Mouse (Mus musculus): ENCODE data around the gene Sfxn5. TPM values are rescaled to one million over a fixed set of nuclear protein-coding genes. Genes with fewer than 3 reads are reported as not detected.

Sfxn5 gene
- polyA plus RNA-seq, 1 experiment from 2014 or later: 6.7 TPM

DNA sequence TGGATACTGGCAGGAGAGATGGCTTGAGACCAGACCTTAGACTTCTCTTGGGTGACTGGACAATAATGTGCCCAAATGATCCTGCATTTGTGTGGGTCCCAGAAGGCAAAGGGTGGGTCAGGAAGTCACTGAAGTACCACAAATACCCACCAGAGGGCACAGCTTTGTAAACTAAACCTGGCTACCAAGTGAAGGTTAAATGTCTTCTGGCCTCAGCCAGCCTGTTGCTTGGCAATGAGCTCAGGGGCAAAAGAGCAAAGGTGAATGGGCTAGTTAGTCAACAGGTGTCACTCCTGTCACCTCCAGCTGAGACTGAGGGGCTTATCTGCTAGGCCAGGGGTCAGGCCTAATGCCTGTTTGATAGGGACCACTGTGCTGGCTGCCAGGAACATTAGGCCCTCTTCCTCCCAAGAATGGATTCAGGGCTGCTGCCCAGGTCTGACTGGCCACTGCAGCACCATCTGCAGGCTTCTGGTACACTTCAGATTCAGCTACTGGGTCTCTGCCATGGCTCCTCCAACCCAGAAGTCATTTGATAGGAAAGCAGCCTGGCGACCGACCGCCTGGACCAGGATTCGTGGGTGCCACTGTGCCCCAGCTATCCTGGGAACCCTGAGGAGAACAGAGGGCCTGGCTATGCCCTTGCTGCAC is 70.2 kb downstream of the Sfxn5 start:
- Histone ChIP-seq H3K4me2 (replicated peaks) (no peak overlapping the region), H3K4me3 (replicated peaks) (no peak overlapping the region), H3K27me3 (replicated peaks) (no peaks in the 10 kb centered on the region), H3K9me3 (no peaks in the 10 kb centered on the region), H3K27ac (no peak overlapping the region), H3K4me1 (replicated peaks) (0 out of 2 replicates have a peak, but pooled peaks cover 2% of the 10 kb centered on the region), H3K9ac (no peak overlapping the region), H3K36me3 (no peaks in the 10 kb centered on the region)
- 96% methylated on average over 4 of the region's 4 CpGs for WGBS
- 0 out of 2 replicates have a peak, but pooled peaks have one; percentile 30 for ATAC-seq

DNA sequence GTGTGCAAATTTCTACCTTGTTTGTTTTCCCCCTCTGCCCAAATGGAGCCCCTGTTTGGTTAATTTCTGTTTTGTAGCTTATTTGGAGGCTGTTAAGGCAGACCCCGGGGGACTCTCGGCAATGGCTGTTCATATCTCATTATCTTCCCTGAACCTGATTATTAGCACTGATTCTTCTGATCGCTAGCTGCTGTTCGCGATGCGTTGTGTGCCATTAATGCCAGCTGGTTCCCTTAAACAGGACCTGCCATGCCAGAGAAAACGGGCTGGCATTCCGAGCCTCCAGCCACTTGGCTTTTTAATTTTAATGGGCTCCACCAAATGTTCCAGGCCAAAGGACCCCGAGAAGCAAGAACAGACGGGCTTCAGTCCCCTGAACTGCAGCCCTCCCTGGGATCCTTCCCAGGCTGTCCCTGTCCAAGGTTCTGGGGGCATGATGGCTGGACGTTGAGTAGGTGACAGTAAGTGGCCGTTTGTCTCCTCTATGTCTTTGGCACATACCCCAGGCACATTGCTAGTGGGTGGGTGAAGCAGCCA is 74.1 kb downstream of the Sfxn5 start:
- H3K27ac ChIP-seq: no peak overlapping the region
- no peak overlapping the region for H3K4me2 ChIP-seq (replicated peaks)
- H3K9me3 ChIP-seq: no peaks in the 10 kb centered on the region
- no peaks in the 10 kb centered on the region for H3K4me1 ChIP-seq (replicated peaks)
- H3K4me3 ChIP-seq (replicated peaks): no peak overlapping the region
- no peak overlapping the region for H3K9ac ChIP-seq
- no peaks in the 10 kb centered on the region for H3K36me3 ChIP-seq
- no peak for ATAC-seq
- 82% methylated on average over 12 of the region's 12 CpGs for WGBS
- H3K27me3 ChIP-seq (replicated peaks): no peaks in the 10 kb centered on the region

DNA sequence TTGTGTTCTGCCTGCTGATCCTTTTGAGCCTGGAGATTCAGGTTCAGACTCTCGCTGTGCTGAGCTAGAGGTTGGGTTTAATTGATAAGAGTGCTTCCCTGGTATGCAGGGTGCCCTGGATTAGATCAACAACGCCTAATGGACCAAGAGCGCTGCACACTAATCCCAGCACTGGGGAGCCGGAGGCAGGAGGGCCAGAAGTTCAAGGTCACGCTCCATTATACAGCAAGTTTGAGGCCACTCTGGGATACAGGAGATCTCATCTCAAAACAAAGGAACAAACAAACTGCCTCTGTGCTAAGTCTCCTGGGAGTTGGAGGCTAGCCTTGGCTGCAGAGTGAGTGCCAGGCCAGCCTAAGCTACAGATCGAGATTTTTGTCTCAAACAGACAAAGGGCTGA is 77.6 kb downstream of the Sfxn5 start:
- no peak for ATAC-seq
- Histone ChIP-seq H3K4me1 (replicated peaks) (no peaks in the 10 kb centered on the region), H3K4me3 (replicated peaks) (no peak overlapping the region), H3K9me3 (no peaks in the 10 kb centered on the region), H3K4me2 (replicated peaks) (no peak overlapping the region), H3K9ac (no peak overlapping the region), H3K27me3 (replicated peaks) (no peaks in the 10 kb centered on the region), H3K27ac (no peak overlapping the region), H3K36me3 (no peaks in the 10 kb centered on the region)
- 79% methylated on average over 6 of the region's 6 CpGs for WGBS

DNA sequence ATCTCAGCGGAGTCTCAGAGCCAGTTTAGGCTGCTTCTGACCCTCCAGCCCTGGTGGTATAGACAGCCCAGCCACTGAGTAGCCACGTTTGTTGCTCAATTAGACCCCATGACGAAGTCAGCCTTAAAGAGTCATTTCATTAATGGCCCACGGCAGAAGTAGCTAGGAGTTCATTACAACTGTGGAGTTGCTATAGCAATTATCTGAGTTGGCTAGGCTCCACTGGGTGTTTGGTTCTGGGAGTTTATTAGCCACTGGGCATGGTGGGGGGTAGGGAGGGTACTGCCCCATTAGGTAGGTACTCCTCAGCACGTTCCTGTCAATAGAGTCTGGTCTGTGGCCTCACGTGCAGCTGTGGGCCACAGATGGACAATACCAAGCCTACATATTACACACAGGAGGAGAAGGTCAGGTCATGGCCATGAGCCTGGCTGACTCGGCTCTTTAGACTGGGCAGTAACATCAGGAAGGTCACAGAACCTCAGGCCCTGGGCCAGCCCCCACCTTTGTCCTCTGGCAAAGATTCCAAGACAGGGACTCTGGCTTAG is 79.2 kb downstream of the Sfxn5 start:
- WGBS: 57% methylated on average over 7 of the region's 7 CpGs
- Histone ChIP-seq H3K36me3 (no peaks in the 10 kb centered on the region), H3K4me3 (replicated peaks) (no peak overlapping the region), H3K27me3 (replicated peaks) (no peaks in the 10 kb centered on the region), H3K4me1 (replicated peaks) (no peaks in the 10 kb centered on the region), H3K27ac (no peak overlapping the region), H3K9ac (no peak overlapping the region), H3K4me2 (replicated peaks) (no peak overlapping the region), H3K9me3 (no peaks in the 10 kb centered on the region)
- peak; percentile 66 for ATAC-seq

DNA sequence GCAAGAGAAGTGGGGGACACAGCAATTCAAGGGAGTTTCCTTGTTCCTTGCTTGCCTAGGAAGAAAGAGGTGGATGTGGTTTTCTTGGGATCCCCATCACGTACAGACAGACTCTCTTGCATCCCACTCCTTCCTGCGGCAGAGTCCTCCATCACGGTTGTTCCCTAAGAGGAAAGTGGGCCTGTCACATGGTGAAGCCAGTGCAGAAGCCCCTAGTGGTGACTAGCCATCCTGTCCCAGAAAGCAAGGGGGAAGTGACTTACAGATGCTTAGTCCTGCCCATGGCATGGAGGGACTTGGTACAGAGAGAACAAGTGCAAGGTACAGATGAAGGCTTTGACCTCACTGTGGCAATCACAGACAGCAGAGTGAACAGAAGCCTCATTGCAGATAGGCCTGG is 79.9 kb downstream of the Sfxn5 start:
- 78% methylated on average over 3 of the region's 3 CpGs for WGBS
- no peak overlapping the region for H3K4me3 ChIP-seq (replicated peaks)
- no peaks in the 10 kb centered on the region for H3K9me3 ChIP-seq
- no peaks in the 10 kb centered on the region for H3K36me3 ChIP-seq
- no peak overlapping the region for H3K4me2 ChIP-seq (replicated peaks)
- no peaks in the 10 kb centered on the region for H3K4me1 ChIP-seq (replicated peaks)
- ATAC-seq: no peak
- H3K27me3 ChIP-seq (replicated peaks): no peaks in the 10 kb centered on the region
- no peak overlapping the region for H3K9ac ChIP-seq
- H3K27ac ChIP-seq: no peak overlapping the region

DNA sequence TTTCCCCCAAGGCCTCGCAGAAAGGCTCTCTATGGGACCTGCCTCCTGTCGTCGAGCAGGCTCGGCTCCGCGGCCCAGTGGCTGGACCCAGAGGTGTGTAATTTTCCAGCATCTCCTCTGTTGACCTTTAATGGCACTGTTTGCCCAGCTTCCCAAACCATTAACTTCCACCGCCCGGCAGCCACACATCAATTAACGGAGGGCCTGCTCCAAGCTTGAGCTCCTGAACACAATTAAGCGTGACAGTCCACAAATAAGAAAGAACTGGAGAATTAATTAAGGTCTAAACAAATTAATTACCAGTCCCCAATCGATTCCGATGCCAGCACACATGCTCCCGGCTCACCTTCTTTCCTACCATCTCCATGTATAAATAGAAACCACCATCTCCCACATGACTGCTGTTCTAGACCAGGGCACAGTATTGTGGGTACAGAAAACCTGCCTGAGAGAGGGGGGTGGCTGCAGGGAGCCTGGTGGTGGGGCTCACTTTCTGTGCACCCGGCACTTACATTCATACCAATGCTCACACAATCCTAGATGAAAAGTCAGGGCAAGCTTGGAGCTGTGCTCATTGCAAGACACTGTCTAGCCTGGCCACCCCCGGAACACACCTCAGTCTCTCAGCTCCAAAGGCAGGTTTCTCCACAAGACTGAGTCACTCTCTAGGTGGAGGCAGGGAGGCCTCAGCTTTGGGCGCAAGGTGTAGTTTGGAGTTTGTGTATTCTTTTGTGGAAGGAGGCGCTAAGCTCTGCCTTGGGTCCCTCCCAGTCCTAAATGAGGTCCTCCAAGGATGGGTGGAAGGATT is 80.8 kb downstream of the Sfxn5 start:
- ATAC-seq: no peak
- 82% methylated on average over 17 of the region's 17 CpGs for WGBS
- H3K4me2 ChIP-seq (replicated peaks): no peak overlapping the region
- no peak overlapping the region for H3K4me3 ChIP-seq (replicated peaks)
- no peak overlapping the region for H3K27ac ChIP-seq
- no peaks in the 10 kb centered on the region for H3K4me1 ChIP-seq (replicated peaks)
- no peaks in the 10 kb centered on the region for H3K9me3 ChIP-seq
- no peaks in the 10 kb centered on the region for H3K36me3 ChIP-seq
- no peak overlapping the region for H3K9ac ChIP-seq
- H3K27me3 ChIP-seq (replicated peaks): no peaks in the 10 kb centered on the region

DNA sequence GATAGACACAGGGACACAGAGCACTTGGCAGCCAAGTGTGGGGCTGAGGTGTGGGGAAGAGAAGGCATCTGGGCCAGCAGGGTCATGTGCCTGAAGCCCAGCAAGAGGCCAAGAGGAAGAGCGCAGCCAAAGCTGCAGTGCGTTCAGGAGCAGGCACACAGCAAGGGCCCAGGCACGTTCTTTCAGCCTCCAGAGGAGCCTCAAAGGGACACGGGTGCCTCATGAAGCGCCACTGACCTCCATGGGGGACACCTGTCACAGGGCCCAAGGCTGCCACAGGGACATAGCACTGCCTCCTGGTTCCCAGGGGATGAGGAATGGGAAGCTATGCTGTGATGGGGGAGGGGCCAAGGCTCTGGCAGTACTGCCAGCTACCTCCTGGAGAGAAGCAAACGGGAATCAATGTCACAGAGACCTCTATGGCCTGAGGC is 82.4 kb downstream of the Sfxn5 start:
- 50% methylated on average over 6 of the region's 6 CpGs for WGBS
- Histone ChIP-seq H3K9me3 (no peaks in the 10 kb centered on the region), H3K27me3 (replicated peaks) (no peaks in the 10 kb centered on the region), H3K27ac (no peak overlapping the region), H3K4me1 (replicated peaks) (no peaks in the 10 kb centered on the region), H3K36me3 (no peaks in the 10 kb centered on the region), H3K9ac (no peak overlapping the region), H3K4me3 (replicated peaks) (no peak overlapping the region), H3K4me2 (replicated peaks) (no peak overlapping the region)
- ATAC-seq: no peak

DNA sequence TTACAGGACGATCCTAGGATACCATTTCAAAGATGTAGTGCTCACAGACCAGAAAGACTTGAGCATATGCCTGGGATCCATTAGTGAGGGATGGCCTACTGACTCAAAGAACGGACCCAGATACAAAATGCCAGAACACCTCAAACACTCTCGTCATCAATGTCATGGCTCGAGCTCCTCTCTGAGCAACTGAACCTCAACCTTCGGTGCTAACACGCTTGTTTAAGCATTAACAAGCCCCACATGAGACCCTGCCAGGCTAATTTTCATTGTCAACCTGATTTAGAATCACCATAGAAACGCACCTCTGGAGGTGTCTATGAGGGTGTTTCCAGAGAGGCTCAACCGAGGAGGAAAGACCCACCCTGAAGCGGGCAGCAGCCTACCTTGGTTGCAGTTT is 83.4 kb downstream of the Sfxn5 start:
- H3K4me2 ChIP-seq (replicated peaks): no peak overlapping the region
- H3K9me3 ChIP-seq: no peaks in the 10 kb centered on the region
- 82% methylated on average over 9 of the region's 9 CpGs for WGBS
- no peak overlapping the region for H3K4me3 ChIP-seq (replicated peaks)
- ATAC-seq: no peak
- no peak overlapping the region for H3K9ac ChIP-seq
- H3K4me1 ChIP-seq (replicated peaks): no peaks in the 10 kb centered on the region
- H3K27ac ChIP-seq: no peak overlapping the region
- H3K27me3 ChIP-seq (replicated peaks): no peaks in the 10 kb centered on the region
- no peaks in the 10 kb centered on the region for H3K36me3 ChIP-seq

DNA sequence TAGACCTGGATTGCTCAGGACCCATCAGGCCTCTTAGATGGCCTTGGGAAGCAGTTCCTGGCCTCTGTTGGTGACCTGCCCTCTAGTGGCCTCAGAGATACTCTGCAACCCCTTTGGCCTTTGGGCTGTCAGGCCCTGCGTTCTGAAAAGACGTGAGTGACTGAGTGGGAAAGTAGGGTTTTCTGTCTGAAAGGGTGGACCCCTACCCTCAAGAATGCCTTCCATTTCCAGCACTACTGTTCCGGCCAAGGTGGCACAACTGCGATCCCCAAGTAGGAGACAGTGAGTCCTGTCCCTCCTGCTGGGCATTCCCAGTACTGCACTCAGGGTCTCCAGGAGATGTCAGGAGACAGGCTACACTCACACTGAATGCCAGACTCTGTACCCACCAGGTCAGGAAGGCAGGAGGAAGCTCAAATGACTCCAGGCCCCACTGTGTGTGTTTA is 94.2 kb downstream of the Sfxn5 start:
- H3K4me3 ChIP-seq (replicated peaks): no peak overlapping the region
- H3K27ac ChIP-seq: no peak overlapping the region
- no peaks in the 10 kb centered on the region for H3K27me3 ChIP-seq (replicated peaks)
- 17% methylated on average over 4 of the region's 4 CpGs for WGBS
- no peaks in the 10 kb centered on the region for H3K9me3 ChIP-seq
- peak; percentile 66 for ATAC-seq
- peak overlapping the region; percentile 46 for H3K4me2 ChIP-seq (replicated peaks)
- H3K36me3 ChIP-seq: no peaks in the 10 kb centered on the region
- H3K9ac ChIP-seq: no peak overlapping the region
- H3K4me1 ChIP-seq (replicated peaks): no peaks in the 10 kb centered on the region

DNA sequence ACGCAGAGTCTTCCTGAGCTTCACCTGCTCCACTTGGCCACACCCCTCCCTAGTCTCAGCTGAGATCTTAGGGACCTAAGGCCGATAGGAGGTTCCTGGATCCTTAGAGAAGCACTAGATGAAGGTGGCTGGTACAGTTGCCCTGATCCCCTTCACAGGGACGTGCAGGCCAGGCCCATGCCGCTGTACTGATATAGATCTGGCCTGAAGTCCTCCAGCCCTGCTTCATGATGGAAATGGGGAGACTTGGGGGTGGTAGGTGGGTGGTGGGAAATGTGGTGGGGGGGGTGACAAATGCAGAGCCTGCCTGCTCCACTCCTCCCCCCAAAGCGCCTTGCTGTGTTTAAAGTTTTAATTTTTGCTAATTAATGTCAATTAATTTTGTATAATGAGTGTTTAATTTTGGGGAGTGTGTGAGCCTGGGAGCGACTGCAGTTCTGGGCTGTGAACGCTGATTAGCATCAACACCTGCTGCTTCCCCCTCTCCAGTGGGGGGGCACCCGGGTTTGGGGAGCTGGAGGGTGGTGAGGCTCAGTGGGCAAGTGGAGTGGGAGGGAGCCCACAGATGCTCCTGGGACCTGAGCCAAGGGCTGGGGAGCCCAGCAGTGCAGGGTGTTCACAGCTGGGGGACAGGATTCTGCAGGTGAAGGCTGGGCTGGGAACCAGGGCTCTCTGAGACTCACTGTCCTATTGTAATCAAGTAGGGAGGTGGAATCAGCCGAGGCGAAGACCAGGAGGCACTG is 95.5 kb downstream of the Sfxn5 start:
- Histone ChIP-seq H3K9me3 (no peaks in the 10 kb centered on the region), H3K27ac (no peak overlapping the region), H3K27me3 (replicated peaks) (no peaks in the 10 kb centered on the region), H3K36me3 (no peaks in the 10 kb centered on the region), H3K4me2 (replicated peaks) (no peak overlapping the region), H3K9ac (no peak overlapping the region), H3K4me1 (replicated peaks) (peaks cover 5% of the 10 kb centered on the region), H3K4me3 (replicated peaks) (no peak overlapping the region)
- no peak for ATAC-seq
- 70% methylated on average over 10 of the region's 10 CpGs for WGBS

DNA sequence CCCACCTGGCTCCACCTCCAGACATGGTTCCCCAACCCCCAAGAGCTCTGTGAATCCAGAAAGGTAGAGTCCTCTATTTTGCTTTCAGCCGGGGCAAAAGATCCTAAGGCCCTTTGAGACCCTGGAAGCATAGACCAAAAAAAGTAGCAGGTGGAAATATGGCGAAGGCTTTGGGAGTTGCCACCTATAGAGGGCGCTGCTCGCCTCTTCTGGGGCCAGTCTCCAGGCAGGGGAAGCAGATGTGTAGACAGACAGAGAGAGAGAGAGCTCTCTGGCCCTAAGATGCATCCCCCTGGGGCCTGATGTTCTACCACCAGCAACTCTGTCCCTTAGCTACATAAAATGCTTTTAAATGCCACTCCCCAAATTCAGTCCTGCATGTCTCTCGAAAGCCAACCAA is 96.2 kb downstream of the Sfxn5 start:
- Histone ChIP-seq H3K27me3 (replicated peaks) (no peaks in the 10 kb centered on the region), H3K9ac (no peak overlapping the region), H3K4me1 (replicated peaks) (peaks cover 8% of the 10 kb centered on the region), H3K9me3 (no peaks in the 10 kb centered on the region), H3K27ac (no peak overlapping the region), H3K4me3 (replicated peaks) (no peak overlapping the region), H3K36me3 (no peaks in the 10 kb centered on the region), H3K4me2 (replicated peaks) (no peak overlapping the region)
- WGBS: 43% methylated on average over 5 of the region's 5 CpGs
- ATAC-seq: no peak

DNA sequence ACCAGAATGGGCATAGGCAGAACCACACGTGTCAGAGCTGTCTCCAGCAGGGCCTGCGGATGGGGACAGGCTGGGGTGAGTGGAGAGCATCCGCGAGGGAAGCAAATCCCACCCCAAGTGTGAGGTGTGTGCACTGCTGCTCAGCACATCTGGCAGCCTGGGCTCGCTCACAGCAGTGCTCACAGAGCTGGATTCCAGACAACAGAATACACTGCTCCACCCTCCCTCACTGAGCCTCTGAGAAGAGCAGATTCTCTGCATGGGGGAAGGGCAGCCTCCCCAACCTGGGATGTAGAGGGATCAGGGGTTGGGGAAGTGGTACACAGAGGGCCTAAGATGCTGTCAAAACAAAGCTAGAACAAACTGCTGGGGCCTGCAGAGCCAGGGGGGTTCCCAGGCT is 98.4 kb downstream of the Sfxn5 start:
- ATAC-seq: no peak
- Histone ChIP-seq H3K4me1 (replicated peaks) (peaks cover 13% of the 10 kb centered on the region), H3K36me3 (no peaks in the 10 kb centered on the region), H3K4me3 (replicated peaks) (no peak overlapping the region), H3K27me3 (replicated peaks) (no peaks in the 10 kb centered on the region), H3K9me3 (no peaks in the 10 kb centered on the region), H3K9ac (no peak overlapping the region), H3K27ac (no peak overlapping the region), H3K4me2 (replicated peaks) (no peak overlapping the region)
- 40% methylated on average over 5 of the region's 5 CpGs for WGBS
